Mouse (Mus musculus): Measurements from ENCODE around the gene Tax1bp1.
A peak's percentile ranks its signal among the peaks of the same experiment; 100 is the strongest.

Tax1bp1 gene

DNA sequence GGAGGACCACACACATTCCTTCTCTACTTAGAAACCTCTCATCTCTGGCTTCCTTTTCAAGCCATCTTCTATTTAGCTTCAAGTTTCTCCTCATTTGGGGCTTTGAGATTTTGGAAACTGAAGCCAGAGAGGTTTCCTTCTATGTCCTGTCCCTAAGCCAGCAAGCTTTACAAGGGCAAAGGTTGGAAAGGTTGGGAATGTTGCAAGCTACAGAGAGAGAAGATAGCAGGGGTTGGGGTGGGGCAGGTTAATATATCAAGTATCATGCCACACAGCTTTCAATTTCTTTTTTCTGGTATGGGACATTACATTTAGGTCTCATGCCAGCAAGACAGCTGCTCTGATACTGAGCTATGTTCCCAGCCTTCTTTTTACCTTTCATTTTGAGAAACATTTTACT, 8.2 kb upstream of the Tax1bp1 start:
- no peak for DNase-seq (ENCODE audit: low read depth, low spot score)

DNA sequence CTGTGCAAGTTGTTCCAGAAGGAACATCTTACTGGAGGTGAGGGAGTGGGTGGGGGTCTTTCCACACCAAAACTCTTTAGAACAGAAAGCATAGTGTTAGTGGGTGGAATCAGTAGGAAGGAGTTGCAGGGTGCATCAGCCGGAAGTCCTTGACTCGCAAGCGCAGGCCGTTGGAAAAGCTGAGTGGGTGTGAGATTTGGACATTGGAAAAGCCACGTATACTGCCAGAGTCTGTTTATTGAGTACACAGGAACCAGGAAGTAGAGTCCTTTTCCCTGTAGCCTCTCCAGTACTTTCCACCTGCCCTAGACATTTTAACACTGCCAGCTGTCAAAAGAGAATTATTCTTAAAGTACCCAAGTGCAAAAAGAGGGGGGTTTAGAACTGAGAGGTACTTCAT, 5.7 kb upstream of the Tax1bp1 start:
- no peak for DNase-seq (ENCODE audit: low read depth, low spot score)

DNA sequence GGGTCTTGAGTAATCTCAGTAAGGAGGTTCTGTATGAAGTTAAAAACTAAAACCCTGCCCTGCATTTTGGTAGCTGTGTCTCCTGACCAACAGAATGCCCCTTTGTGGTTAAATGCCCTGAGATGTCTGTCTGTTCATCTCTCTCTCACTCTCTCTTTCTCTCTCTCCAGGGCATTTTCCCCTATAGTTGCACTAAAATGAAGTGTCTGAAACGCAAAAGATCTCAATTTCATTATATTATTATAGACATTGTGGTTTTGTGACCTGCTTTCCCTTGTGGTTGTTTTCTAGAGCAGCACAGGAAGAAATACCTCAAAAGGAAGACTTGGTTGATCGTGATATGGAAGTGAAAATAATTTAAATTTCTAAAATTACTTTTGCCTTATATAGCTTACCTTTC, 966 bp upstream of the Tax1bp1 start:
- DNase-seq (ENCODE audit: low read depth, low spot score) = peak; percentile 20

DNA sequence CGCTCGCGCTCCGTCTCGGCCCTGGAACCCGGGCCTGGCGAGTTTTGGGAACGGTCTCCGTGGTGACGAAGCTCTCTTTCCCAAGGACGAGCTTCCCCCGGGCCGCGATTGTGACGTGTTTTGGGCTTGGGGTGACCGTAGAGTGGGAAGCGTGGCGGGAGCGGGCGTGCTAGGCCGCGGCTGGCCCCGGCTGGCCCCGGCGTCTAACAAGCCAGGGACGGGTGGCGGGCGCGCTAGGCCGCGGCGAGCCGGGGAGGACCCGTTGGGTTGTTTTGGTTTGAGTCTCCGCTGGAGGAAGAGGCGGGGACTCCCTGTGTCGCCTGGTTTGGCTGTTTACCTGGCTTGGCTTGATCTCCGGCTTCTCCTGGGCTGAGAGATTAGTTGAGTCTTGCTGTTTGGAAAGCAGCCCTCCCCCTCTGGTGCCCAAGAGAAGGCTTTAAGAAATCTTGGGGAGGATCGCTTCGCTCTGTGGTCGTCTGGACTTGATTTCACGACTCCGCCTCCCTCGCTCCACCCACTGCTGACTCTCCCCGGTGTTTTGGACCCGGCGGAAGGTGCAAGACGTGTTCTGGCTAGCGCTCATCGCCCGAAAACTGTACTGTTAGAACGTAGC, 474 bp downstream of the Tax1bp1 start:
- peak; percentile 89 for DNase-seq (ENCODE audit: low read depth, low spot score)

DNA sequence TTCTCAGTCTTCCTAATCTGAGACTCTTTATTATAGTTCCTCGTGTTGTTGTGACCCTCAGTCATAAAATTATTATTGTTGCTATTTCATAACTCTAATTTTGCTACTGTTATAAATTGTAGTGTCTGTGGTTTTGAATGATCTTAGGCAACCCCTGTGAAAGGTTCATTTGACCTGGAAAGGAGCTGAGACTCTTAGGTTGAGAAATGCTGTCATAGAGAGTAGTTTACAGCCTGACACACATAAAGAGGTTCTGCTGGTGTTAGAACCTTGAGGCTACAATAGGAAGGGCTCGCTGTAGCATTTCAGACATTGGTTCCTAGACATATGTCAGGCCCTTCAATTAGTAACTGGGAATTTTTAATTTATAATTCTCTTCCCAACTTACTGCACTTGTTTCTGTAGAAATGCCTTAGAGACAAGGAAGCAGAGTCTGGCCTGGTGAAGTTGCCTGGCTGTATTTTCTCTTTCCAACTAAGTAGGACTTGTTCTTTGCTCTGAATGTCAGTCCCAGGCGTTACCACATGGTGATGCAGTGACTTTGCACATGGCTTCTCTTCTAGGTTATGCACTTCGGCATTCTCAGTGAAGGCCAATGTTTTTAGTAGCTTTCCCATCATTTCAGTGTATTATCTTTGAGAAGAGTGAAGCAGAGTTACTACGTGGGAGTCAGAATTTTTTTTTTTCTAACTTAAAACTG, 4.1 kb downstream of the Tax1bp1 start:
- DNase-seq (ENCODE audit: low read depth, low spot score) = no peak

DNA sequence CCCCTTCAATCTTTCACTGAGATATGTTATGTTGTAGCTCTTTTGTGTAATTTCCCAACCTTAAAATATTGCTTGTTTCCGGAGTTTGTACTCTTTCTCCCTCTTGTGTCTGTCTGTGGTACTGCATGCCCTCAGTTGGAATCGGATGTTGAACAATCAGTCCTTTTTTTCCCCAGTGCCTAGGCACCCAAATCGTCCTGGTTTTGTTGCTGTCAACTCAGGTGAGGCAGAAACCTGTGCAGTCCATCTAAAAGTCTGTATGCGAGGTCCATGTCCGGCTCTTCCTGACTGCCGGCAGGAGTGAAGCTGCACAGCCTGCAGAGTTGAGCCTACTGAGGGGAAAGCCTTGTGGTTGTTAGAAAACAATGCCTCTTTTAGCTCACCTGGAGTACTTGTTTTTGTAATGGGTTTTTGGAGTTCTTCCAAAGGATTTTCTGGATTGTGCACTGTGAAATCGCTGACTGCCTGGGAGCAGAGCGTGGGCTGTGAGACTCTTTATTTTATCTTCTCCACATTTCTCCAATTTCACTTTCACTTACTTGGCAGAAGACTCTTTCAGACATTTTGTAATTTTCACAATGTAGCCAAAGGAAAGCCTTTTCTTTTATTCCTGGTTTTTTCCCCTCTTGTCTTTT, 11.4 kb downstream of the Tax1bp1 start:
- DNase-seq (ENCODE audit: low read depth, low spot score) = peak; percentile 71

DNA sequence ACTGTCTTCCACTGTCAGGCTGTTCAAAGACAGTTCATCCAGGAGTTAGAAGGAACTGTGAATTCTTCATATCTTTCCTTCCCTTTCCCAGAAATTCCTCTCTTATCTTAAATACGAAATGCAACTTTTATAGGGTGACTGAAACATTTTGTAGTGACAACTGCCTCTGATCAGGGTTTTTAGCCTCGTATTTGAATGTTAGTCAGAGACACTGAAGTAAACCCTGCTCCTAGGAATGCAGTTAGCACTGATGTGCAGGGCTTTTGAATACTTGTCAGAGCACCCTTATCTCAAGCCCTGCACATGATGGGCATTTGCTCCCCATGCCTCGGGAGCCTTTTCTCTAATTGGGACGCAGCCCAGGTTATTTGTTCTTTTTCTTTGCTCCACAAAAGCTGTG, 16.8 kb downstream of the Tax1bp1 start:
- no peak for DNase-seq (ENCODE audit: low read depth, low spot score)

DNA sequence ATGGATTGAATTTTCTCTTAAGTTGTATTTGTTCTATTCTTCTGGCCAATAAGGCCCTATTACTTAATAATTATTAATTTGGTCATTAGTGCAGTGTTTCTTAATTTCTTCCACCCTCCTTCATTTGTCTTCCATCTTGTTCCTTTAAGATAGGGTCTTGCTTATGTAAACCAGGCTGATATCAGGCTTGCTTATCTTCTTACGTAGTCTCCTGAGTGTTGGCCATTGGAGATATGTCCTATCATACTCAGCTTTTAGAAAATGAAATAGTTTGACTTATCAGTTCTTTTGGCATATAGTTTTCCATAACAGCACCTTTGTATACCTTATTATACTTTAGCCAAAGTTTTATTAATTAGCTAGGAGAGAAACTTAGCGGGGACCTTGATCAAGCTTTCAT, 21.1 kb downstream of the Tax1bp1 start:
- no peak for DNase-seq (ENCODE audit: low read depth, low spot score)

DNA sequence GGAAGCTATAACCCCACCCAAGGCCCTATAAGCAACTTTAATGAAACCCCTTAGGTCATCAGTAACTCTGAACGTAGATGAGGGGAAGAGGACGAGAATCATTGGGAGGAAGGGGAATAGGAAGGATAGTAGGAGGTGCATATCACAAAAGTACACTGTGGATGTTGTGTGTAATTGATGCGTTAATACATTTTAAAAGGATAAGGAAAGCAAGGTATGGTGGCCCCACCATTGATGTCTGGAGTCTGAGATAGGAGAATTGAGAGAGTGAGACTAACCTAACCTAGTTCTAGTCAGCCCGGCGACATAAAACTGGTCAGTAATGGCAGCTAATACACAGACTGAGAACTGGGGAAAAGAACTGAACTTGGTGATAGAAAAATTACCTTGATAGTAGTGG, 39.3 kb downstream of the Tax1bp1 start:
- DNase-seq (ENCODE audit: low read depth, low spot score) = no peak

DNA sequence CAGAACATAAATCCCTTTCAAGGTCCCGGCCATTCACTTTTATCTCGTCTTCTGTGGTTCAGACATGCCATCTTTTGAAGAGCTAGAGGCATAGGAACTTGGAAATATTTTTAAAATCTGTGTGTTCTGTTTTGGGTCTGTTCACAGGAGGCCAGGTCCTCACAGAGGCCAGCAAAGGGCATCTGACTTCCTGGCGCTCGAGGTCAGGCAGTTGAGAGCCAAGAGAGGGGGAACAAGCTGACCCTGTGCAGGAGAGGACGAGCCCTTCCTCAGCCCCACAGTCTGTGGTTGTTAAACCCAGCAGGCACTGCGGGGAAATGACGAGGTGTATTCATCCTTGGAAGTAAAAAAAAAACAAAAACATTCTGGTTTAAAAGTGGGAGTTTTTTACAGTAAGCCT, 51.7 kb downstream of the Tax1bp1 start:
- no peak for DNase-seq (ENCODE audit: low read depth, low spot score)

DNA sequence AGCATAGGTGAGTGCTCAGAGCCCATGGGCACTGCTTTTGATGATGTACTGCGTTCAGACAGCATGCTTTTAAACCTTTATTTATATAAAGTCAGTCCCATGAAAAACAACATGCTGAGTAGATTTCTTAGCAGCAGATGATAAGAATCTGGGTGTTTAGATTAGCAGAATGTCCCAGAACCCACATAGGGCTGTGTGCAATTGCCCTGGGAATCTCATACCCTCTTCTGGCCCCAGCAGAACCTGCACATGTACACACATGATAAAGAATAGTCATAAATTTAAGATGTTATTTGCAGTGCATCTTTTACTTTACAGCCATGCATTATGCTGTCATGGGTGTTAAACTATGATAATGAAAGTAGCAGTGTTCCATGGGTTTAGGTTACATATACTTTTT, 57.3 kb downstream of the Tax1bp1 start:
- no peak for DNase-seq (ENCODE audit: low read depth, low spot score)

DNA sequence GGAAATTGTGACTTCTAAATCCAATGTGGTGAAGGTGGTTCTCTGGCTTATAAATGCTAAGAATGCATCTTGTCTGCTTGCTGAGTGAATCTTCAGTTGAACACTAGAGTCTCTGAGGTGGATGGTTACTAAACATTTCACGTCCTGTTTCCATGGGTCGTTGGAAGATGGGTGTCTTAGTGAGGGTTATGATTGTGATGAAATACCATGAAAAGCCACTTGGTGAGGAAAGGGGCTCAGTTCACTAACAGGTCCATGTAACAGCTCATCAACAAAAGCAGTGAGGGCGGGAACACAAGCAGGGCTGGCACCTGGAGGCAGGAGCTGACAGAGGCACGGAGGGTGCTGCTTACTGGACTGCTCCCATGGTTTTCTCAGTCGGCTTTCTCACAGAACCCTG, 59.6 kb downstream of the Tax1bp1 start:
- DNase-seq (ENCODE audit: low read depth, low spot score) = no peak

DNA sequence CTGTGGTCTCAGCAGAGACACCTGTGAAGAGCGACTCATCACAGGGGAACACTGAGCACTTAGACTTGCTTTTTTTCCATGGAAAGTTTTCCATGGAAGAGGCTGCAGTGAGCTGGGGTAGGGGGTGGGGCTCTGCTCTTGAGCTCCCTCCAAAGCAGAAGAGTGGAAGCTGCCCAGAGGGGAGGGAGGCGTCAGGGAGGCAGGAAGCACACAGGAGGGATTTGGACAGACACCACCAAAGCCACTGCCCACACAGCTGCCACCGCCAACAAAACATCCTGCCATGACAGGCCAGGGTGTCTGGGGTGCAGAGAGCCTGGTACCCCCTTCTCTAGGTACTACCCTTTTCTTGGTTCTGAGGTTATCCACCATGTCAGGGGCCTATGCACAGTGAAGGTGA, 61.8 kb downstream of the Tax1bp1 start:
- no peak for DNase-seq (ENCODE audit: low read depth, low spot score)

DNA sequence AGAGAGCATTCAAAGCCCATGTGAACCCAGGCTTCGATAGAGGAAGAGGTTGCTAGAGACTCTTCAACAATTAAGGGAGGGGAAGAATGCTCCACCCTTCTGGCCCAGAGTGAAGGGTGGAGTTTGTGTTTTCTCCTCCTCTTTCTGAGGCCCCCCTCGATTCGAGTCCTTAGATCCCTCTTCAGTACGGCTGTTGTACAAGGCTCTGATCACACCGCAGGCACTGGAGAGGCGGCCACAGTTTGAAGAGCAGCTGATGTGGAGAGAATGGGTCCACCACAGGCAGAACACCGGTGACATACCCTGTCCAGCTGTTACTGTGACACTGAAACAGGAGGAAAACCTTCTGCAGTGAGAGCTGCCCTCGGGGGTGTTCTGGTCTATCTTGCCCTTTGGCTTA, 62.4 kb downstream of the Tax1bp1 start:
- no peak for DNase-seq (ENCODE audit: low read depth, low spot score)

DNA sequence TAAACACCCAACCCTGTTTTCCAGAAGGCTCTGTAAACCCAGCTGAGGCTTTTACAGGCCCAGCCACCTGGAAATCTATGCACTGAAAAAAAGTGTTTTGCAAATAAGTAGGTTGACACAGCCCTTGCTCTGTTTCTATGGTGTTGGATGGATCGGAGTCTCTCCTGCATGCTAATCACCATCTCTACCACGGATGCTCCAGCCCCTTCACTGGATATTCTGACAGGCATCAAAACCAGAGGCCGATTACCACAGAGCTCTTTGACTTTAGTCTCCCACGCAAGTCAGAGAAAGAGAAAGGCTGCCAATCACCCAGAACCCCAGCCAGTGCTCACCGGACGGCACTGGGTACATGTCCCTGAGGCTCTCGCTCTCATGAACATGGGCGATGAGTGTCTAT, 63.5 kb downstream of the Tax1bp1 start:
- DNase-seq (ENCODE audit: low read depth, low spot score) = no peak

DNA sequence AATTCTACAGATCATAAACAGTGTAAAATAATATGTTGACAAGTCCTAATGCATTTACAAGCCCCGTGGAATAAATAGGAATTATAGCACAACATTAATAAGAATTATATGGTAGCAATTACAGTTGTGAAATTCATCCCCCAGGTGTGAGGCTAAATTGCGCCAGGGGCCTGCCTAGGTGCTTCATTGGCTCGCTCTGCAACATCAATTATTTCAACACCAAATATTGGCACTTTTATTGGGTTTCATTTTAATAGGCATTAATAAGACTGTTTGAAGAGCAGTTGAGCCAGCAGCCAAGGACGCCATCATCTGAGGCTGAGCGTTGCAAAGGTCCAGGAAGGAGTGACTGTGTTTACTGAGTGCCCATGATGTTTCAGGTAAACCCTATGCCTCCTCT, 65.0 kb downstream of the Tax1bp1 start:
- DNase-seq (ENCODE audit: low read depth, low spot score) = no peak

DNA sequence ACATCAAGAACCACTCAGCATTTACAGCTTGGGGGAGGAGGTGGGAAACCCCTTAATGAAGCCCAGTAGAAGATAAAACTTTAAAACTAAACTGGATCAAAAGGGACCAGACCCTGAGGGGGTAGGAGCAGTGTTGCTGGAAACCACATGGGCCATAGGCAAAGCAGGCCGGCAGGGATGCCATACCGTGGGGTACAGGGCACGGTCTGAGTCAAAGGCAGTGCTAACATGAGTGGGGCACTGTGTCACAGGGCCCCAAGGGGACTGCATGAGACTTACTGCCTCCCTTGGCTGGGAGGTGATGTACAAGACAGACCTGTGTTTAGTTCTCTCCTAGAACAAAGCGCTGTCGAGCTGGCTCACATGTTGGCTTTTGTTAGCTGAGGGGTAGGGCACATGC, 66.0 kb downstream of the Tax1bp1 start:
- no peak for DNase-seq (ENCODE audit: low read depth, low spot score)

DNA sequence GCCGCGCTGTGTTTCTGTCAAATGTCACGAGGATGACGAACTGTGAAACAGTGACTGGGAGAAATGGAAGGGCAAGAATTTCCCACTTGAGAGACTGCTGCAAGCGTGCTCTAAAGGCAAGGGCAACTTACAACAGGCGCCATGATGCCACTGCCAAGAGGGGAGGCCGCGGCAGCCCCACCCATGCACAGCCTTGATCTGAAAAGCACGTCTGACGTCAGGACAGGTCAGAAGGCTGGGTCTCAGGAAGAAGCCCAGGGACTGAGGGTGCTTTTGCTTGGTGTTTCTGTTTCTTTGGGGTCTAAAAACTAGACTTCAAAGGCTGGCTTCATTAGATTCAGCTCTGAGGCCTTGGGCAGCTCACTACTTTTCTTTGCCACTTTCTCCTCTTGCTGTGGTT, 76.8 kb downstream of the Tax1bp1 start:
- no peak for DNase-seq (ENCODE audit: low read depth, low spot score)

DNA sequence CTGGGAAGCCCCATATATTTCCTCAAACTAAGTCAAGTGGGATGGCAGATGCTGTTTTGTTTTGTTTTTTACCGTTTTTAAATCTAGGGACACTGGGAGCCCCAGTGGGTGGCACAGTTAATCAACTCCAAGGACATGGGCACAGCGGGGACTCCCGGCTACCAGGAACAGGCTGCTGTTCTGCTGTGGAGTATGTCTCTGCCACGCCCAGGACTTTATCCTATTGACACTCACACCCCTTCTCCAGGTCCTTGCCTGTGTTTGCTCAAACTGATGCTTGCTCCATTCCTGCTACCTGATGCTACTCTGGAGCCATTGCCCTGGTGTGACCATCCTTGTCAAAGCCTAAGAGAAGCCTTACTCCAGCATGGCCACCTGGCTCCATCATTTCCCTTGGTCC, 77.3 kb downstream of the Tax1bp1 start:
- no peak for DNase-seq (ENCODE audit: low read depth, low spot score)

DNA sequence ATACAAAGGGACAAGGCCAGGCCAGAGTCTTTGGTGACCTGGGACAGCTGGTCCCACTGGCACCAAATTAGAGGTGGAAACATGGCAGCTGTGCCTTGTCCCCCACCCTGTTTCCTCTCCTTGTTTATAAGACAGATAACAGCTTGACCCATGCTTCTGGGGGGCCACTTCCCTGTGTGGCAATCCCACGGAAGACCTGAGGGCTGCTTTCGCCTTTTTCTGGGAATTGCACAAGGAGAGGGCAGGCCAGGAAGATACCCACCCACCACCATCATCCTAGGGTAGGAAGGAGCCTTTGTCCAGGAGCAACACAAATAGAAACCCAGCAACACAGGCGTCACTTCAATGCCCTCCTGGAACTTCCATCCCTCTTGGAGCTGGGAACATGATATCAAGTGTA, 78.9 kb downstream of the Tax1bp1 start:
- no peak for DNase-seq (ENCODE audit: low read depth, low spot score)

DNA sequence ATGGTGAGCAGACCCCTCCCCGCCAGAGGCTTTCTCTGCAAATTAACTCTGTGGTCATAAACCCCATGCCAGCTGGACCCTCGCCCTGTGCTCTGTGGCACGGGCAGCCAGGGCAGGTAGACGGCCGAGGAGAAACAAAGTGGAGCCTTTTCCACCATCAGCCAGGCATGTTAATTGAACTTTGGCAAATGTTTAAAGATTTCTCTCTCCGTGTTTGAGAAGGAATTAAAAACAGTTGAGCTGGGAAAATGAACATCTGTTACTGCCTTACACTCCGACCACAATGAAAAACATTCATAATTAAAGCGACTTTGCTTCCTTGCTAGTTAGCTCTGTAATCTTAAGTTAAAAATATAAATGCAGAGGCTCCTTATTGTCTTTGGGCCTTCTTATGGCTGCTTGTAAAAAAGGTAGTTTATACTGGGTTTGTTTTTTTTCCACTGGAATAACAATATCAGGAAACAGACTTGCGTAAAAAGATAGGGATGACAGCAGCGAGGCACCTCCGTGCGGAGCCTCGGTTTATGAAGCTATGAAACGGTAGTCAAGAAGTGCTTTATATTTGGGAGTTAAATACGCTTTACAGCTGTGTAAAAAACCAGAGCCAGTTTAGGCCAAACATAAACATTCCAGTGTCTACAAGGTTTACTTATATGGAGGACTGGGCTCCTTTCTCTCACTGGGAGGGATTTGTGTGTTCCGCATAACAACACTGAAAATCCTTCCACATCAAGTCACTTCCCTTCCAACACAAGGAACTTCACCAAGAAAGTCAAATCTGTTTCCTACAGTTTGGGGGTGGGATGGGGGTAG, 81.7 kb downstream of the Tax1bp1 start:
- DNase-seq (ENCODE audit: low read depth, low spot score) = no peak

DNA sequence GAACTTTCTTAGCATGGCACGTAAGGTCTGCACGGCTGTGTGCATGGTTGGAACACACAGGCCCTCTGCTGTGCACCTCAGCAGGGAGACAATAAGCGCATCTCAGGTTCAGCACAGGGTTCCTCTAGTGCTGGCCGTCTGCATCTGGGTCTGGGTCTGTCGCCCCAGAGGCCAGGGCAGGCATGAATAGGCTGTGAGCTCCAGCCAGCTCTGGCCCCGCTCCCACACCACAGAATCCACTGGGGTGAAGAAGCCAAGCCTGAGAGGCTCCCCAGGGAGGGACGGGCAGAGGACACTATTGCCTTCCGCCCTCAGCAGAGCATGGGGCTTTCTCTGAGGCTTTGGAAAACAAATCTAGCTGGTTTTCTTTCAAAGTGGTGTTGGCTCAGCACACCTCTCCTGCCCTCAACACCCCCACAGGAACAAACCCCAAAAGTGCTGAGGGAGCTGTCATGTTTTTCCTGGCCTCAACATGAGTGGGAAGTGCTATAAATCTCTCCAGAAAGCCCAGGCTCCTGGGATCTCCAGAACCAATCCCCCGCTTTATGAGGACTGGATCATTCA, 82.6 kb downstream of the Tax1bp1 start:
- DNase-seq (ENCODE audit: low read depth, low spot score) = no peak

Measured in CD4-positive helper T cell, adult 2 months (primary cell).